Mouse (Mus musculus) midbrain, embryonic 11.5 days (tissue): ENCODE data around the gene Gpr161. TPM values are rescaled to one million over a fixed set of nuclear protein-coding genes. Genes with fewer than 3 reads are reported as not detected.

Experiments
- ATAC-seq: fragments of 200-750 bp; cut with Nextera tagmentation; 2 replicates; pipeline ENCODE4 v1.8.0; 2017; ENCODE audit warnings: moderate TSS enrichment, moderate library complexity; ENCODE audit not compliant: low FRiP score
- DNase-seq: peaks from one replicate; pipeline ENCODE4 v3.0.0; 2015; ENCODE audit warnings: low spot score; ENCODE audit errors: missing footprints
- H3K27ac ChIP-seq: fragments of 300-500 bp; sonication (generic); 2 replicates; pipeline ENCODE4 v1.5.1; 2014; ENCODE audit warnings: low read depth, low read length
- H3K27me3 ChIP-seq: fragments of 300-500 bp; sonication (generic); 2 replicates; pipeline ENCODE4 v1.6.1; 2014; ENCODE audit warnings: mild to moderate bottlenecking, low read length, moderate library complexity, mixed read lengths; ENCODE audit not compliant: control insufficient read depth, insufficient read depth
- H3K36me3 ChIP-seq: fragments of 300-500 bp; sonication (generic); 2 replicates; pipeline ENCODE4 v1.6.1; 2014; ENCODE audit warnings: mild to moderate bottlenecking, low read length, moderate library complexity, mixed read lengths; ENCODE audit not compliant: control insufficient read depth, insufficient read depth
- H3K4me1 ChIP-seq: fragments of 300-500 bp; sonication (generic); 2 replicates; pipeline ENCODE4 v1.6.1; 2014; ENCODE audit warnings: low read length; ENCODE audit not compliant: control insufficient read depth, insufficient read depth
- H3K4me2 ChIP-seq: fragments of 300-500 bp; sonication (generic); 2 replicates; pipeline ENCODE4 v1.6.1; 2014; ENCODE audit warnings: mild to moderate bottlenecking, moderate library complexity
- H3K4me3 ChIP-seq: fragments of 300-500 bp; sonication (generic); 2 replicates; pipeline ENCODE4 v1.5.1; 2014; ENCODE audit warnings: low read depth, low read length
- H3K9ac ChIP-seq: fragments of 300-500 bp; sonication (generic); 2 replicates; pipeline ENCODE4 v1.6.1; 2014; ENCODE audit warnings: low read length
- H3K9me3 ChIP-seq: fragments of 300-500 bp; sonication (generic); 2 replicates; pipeline ENCODE4 v1.6.1; 2016; ENCODE audit warnings: low read length; ENCODE audit not compliant: control insufficient read depth
- WGBS: fragments of 180-500 bp; shearing (Covaris S2); extraction: QIAGEN DNeasy Blood & Tissue Kit; methylation state at CpG from one replicate; pipeline ENCODE4 v1.1.7; 2014; 5-methylcytosine and 5-hydroxymethylcytosine counted together
- polyA plus RNA-seq: library from polyadenylated mRNA; unstranded; fragments of >200 nt; fragmentation: Nextera tagmentation; extraction: Ambion mirVana; gene quantifications from 2 replicates; pipeline ENCODE4 v1.2.1, GENCODE M21; 2014

Gene Gpr161
- polyA plus RNA-seq, 1 experiment from 2014 or later, result 2.5 TPM

DNA sequence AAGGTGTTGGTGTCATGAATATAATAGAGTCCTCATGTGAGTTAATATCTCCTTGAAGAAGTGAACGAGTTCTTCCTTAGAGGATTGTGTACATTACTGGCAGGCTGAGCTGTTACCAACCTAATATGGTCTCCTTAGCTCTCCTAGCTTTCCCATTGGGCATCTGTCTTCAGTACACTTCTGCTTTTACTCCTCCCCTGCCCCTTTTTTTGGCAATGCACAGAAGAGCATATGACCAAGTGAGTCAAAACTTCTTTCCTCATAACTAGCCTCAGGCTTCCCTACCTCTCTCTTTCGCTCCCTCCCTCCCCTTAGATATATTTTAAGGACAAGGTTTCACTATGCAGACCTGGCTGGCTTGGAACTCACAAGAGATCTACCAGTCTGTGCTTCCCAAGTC lies 67.7 kb downstream of the Gpr161 start:
- Histone ChIP-seq H3K9ac (no peak overlapping the region), H3K9me3 (no peaks in the 10 kb centered on the region), H3K4me3 (no peak overlapping the region), H3K27ac (no peak overlapping the region), H3K27me3 (no peaks in the 10 kb centered on the region), H3K4me2 (no peak overlapping the region), H3K36me3 (no peaks in the 10 kb centered on the region), H3K4me1 (no peaks in the 10 kb centered on the region)
- WGBS, result 87% methylated on average over 2 of the region's 2 CpGs
- no peak for ATAC-seq
- DNase-seq, result no peak

GRCm38 (mm10) chr1:165365057-165365456 lies 69.5 kb downstream of the Gpr161 start:
- Histone ChIP-seq H3K4me1 (no peaks in the 10 kb centered on the region), H3K27me3 (no peaks in the 10 kb centered on the region), H3K4me2 (no peak overlapping the region), H3K9me3 (no peaks in the 10 kb centered on the region), H3K27ac (no peak overlapping the region), H3K4me3 (no peak overlapping the region), H3K9ac (no peak overlapping the region), H3K36me3 (no peaks in the 10 kb centered on the region)
- no peak for ATAC-seq
- no peak for DNase-seq
- WGBS, result 91% methylated on average over 3 of the region's 3 CpGs

DNA sequence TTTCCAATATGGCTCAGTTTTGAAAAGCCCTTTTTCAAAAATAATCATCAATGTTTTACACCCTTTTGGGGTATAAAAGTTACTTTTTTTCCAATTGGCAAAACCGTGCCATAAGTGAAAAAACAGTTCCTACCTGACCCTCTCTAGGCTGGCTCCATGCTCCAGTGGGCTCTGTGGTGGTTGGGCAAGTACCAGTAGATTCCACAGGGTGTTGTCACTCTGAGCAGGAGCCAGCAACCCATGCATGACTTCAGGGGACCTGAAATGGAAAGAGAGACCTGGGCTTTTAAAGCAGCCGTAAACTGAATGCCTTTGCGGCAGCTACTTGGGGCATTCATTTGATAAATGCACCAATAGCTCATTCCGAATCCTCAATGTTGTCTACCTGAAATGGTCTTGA lies 75.4 kb downstream of the Gpr161 start:
- DNase-seq (no peak), ATAC-seq (no peak)
- Histone ChIP-seq H3K4me1 (no peaks in the 10 kb centered on the region), H3K9ac (no peak overlapping the region), H3K4me3 (no peak overlapping the region), H3K27me3 (no peaks in the 10 kb centered on the region), H3K9me3 (no peaks in the 10 kb centered on the region), H3K36me3 (no peaks in the 10 kb centered on the region), H3K4me2 (no peak overlapping the region), H3K27ac (no peak overlapping the region)
- WGBS, result 92% methylated on average over 4 of the region's 4 CpGs

DNA sequence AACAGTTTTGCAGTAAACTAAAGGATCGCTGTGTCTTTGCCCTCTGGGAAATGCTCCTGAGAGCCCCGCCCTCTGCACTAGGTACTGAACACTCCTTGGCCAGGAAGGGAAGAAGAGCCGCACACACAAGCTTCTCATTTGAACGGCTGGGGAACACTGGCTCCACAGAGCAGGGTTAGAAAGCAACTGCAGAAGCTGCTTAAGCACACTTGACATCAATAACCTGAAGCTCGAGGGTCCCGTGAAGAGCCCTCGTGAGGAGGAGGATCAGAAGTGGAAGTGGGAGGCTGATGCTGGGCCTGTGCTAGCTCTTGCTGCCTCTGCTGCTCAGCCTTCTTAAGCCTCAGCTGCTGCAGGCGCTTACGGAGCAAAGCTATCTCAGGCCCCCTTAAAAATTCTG lies 78.2 kb downstream of the Gpr161 start:
- Histone ChIP-seq H3K27ac (no peak overlapping the region), H3K9ac (no peak overlapping the region), H3K36me3 (no peaks in the 10 kb centered on the region), H3K27me3 (no peaks in the 10 kb centered on the region), H3K9me3 (no peaks in the 10 kb centered on the region), H3K4me3 (no peak overlapping the region), H3K4me2 (no peak overlapping the region), H3K4me1 (no peaks in the 10 kb centered on the region)
- ATAC-seq (no peak), DNase-seq (no peak)
- 69% methylated on average over 9 of the region's 9 CpGs for whole genome bisulfite sequencing

Other genes with a start within 250 kb of the Gpr161 start
- not detected in 2 replicates for gene Tbx19, start 135.0 kb upstream of the Gpr161 start, polyA plus RNA-seq
- 8.7 and 9.1 TPM in 2 replicates for gene Sft2d2, start 101.4 kb upstream of the Gpr161 start, polyA plus RNA-seq
- 103 and 113 TPM in 2 replicates for gene Tiprl, start 58.8 kb upstream of the Gpr161 start, polyA plus RNA-seq
- gene Dcaf6, start 164.7 kb downstream of the Gpr161 start, polyA plus RNA-seq, result 9.8 and 10.5 TPM in 2 replicates
- 123 and 128 TPM in 2 replicates for gene Mpc2, start 164.8 kb downstream of the Gpr161 start, polyA plus RNA-seq
- 0.11 TPM in 1 of 2 replicates, not detected in the other for gene Adcy10, start 189.4 kb downstream of the Gpr161 start, polyA plus RNA-seq